Comparison of ENCODE assay signal across 24 mouse cellular contexts in genomic region chr12:84842706-84843105, GRCm38 (mm10). TPM values are rescaled to one million over a fixed set of nuclear protein-coding genes. Genes with fewer than 3 reads are reported as not detected.
DNase-seq lines count a peak whose midpoint lies in the region; ATAC-seq lines count a peak whose summit lies in the region.
"Had no signal": no experiment of that assay in that cellular context is flagged by ENCODE, and none has a peak within 500 bp of the region (broad histone marks: within the 10 kb centered on the region; RNA-seq: fewer than 3 reads in every experiment).

No protein-coding gene starts in this region.

- no peaks in the 10 kb centered on the region for H3K36me3 ChIP-seq in heart, embryonic 12.5 days
- no peaks in the 10 kb centered on the region for H3K36me3 ChIP-seq in embryonic facial prominence, embryonic 13.5 days
- H3K36me3 ChIP-seq in limb, embryonic 13.5 days: no peaks in the 10 kb centered on the region
- no peaks in the 10 kb centered on the region for H3K36me3 ChIP-seq in liver, embryonic 12.5 days
- H3K36me3 ChIP-seq: forebrain, embryonic 12.5 days; heart, embryonic 15.5 days; liver, embryonic 13.5 days; lung, embryonic 15.5 days had no signal

- no peaks in the 10 kb centered on the region for H3K9me3 ChIP-seq in heart, embryonic 12.5 days (replicated peaks)
- H3K9me3 ChIP-seq in embryonic facial prominence, embryonic 13.5 days: no peaks in the 10 kb centered on the region
- H3K9me3 ChIP-seq in limb, embryonic 13.5 days: no peaks in the 10 kb centered on the region
- no peaks in the 10 kb centered on the region for H3K9me3 ChIP-seq in liver, embryonic 12.5 days (replicated peaks)
- H3K9me3 ChIP-seq: forebrain, embryonic 12.5 days; heart, embryonic 15.5 days; liver, embryonic 13.5 days; lung, embryonic 15.5 days had no signal

- H3K4me2 ChIP-seq in heart, embryonic 12.5 days: no peak overlapping the region
- H3K4me2 ChIP-seq in embryonic facial prominence, embryonic 13.5 days: no peak overlapping the region
- no peak overlapping the region for H3K4me2 ChIP-seq in limb, embryonic 13.5 days (replicated peaks)
- H3K4me2 ChIP-seq in liver, embryonic 12.5 days: no peak overlapping the region
- H3K4me2 ChIP-seq: forebrain, embryonic 12.5 days; heart, embryonic 15.5 days; liver, embryonic 13.5 days; lung, embryonic 15.5 days had no signal

- no peak overlapping the region for H3K4me3 ChIP-seq in heart, embryonic 12.5 days
- H3K4me3 ChIP-seq in embryonic facial prominence, embryonic 13.5 days: no peak overlapping the region
- H3K4me3 ChIP-seq in limb, embryonic 13.5 days: no peak overlapping the region
- H3K4me3 ChIP-seq in liver, embryonic 12.5 days: no peak overlapping the region
- H3K4me3 ChIP-seq: forebrain, embryonic 12.5 days; heart, embryonic 15.5 days; left cerebral cortex, adult 2 months; liver, embryonic 13.5 days; lung, embryonic 15.5 days; myocyte had no signal

- 0 out of 2 replicates have a peak, but pooled peaks cover under 1% of the 10 kb centered on the region for H3K4me1 ChIP-seq in heart, embryonic 12.5 days (replicated peaks)
- peaks cover 68% of the 10 kb centered on the region for H3K4me1 ChIP-seq in embryonic facial prominence, embryonic 13.5 days
- peaks cover 69% of the 10 kb centered on the region for H3K4me1 ChIP-seq in limb, embryonic 13.5 days
- H3K4me1 ChIP-seq in liver, embryonic 12.5 days: peaks cover 22% of the 10 kb centered on the region
- H3K4me1 ChIP-seq: forebrain, embryonic 12.5 days; heart, embryonic 15.5 days had no signal

- H3K9ac ChIP-seq in heart, embryonic 12.5 days: 0 out of 2 replicates have a peak overlapping the region, but pooled peaks have one; percentile 8
- no peak overlapping the region for H3K9ac ChIP-seq in embryonic facial prominence, embryonic 13.5 days
- H3K9ac ChIP-seq in limb, embryonic 13.5 days: no peak overlapping the region
- no peak overlapping the region for H3K9ac ChIP-seq in liver, embryonic 12.5 days
- H3K9ac ChIP-seq: forebrain, embryonic 12.5 days; heart, embryonic 15.5 days; liver, embryonic 13.5 days; lung, embryonic 15.5 days had no signal

- intact Hi-C loops in heart, postnatal 10 days (cut with DNase I): no loop called here
- intact Hi-C loops in left cerebral cortex, postnatal 36 days (cut with DNase I): no loop called here

- WGBS in heart, embryonic 12.5 days: 59% methylated on average over 6 of the region's 6 CpGs
- WGBS in embryonic facial prominence, embryonic 13.5 days: 56% methylated on average over 6 of the region's 6 CpGs
- 13% methylated on average over 6 of the region's 6 CpGs for WGBS in limb, embryonic 13.5 days
- WGBS in liver, embryonic 12.5 days (ENCODE audit: insufficient replicate concordance): 78% methylated on average over 6 of the region's 6 CpGs

- no peak for DNase-seq in heart, postnatal 10 days
- DNase-seq in cerebellum, adult 9-10 months: peak; percentile 69
- DNase-seq in left cerebral cortex, postnatal 36 days (ENCODE audit: low spot score in 2 of 2): no peak
- DNase-seq in MN1 (ENCODE audit: low spot score): no peak
- DNase-seq: adrenal gland, postnatal 14 days; heart, adult 11 months; kidney, postnatal 14 days; liver, embryonic 13.5 days; midbrain, embryonic 14.5 days; retina, postnatal 1 day; right cerebral cortex, postnatal 4 days; thymus, postnatal 36 days had no signal

- H3K27me3 ChIP-seq in heart, embryonic 12.5 days (replicated peaks): peaks cover 14% of the 10 kb centered on the region; the same call in 1 of the 2 replicates
- no peaks in the 10 kb centered on the region for H3K27me3 ChIP-seq in embryonic facial prominence, embryonic 13.5 days
- H3K27me3 ChIP-seq in limb, embryonic 13.5 days: peaks cover 19% of the 10 kb centered on the region
- H3K27me3 ChIP-seq in liver, embryonic 12.5 days (replicated peaks): peaks cover 26% of the 10 kb centered on the region
- H3K27me3 ChIP-seq: forebrain, embryonic 12.5 days; lung, embryonic 15.5 days; Patski had no signal

- no peak overlapping the region for H3K27ac ChIP-seq in heart, embryonic 12.5 days (ENCODE audit: poor library complexity, severe bottlenecking)
- peak overlapping the region; percentile 64 for H3K27ac ChIP-seq in embryonic facial prominence, embryonic 13.5 days
- peak overlapping the region; percentile 75 for H3K27ac ChIP-seq in limb, embryonic 13.5 days
- no peak overlapping the region for H3K27ac ChIP-seq in liver, embryonic 12.5 days
- H3K27ac ChIP-seq: forebrain, embryonic 12.5 days; heart, embryonic 15.5 days; left cerebral cortex, adult 2 months; liver, embryonic 13.5 days; lung, embryonic 15.5 days had no signal

- ATAC-seq in heart, embryonic 12.5 days (ENCODE audit: insufficient number of reproducible peaks, low FRiP score): no peak
- ATAC-seq in embryonic facial prominence, embryonic 13.5 days (ENCODE audit: insufficient number of reproducible peaks, insufficient read depth, low FRiP score, low TSS enrichment, low read depth): no peak
- ATAC-seq in limb, embryonic 13.5 days (ENCODE audit: low FRiP score, low read depth): peak; percentile 59
- ATAC-seq in liver, embryonic 12.5 days: no peak
- ATAC-seq: activated CD4-positive, CD25-positive, alpha-beta regulatory T cell, adult 4 months; intestine, embryonic 16.5 days; Patski had no signal

RNA-seq across cellular contexts. Expression of gene Ltbp2, which starts 33.6 kb away (rescaled TPM):
- polyA plus RNA-seq in heart, embryonic 12.5 days (2016; fragmentation: Nextera tagmentation; extraction: Ambion mirVana): 0.50 and 0.68 TPM in 2 replicates
- total RNA-seq in heart, postnatal 10 days (2021): 1 to 10 TPM; 5.6 to 6.1 TPM
- 1.7 and 4.4 TPM in 2 replicates for polyA plus RNA-seq in embryonic facial prominence, embryonic 13.5 days (2015; fragmentation: Nextera tagmentation; extraction: Ambion mirVana)
- 1.0 and 2.7 TPM in 2 replicates for polyA plus RNA-seq in limb, embryonic 13.5 days (2015; fragmentation: Nextera tagmentation; extraction: Ambion mirVana)
- polyA plus RNA-seq in liver, embryonic 12.5 days (2016; fragmentation: Nextera tagmentation; extraction: Ambion mirVana): 0.39 and 0.42 TPM in 2 replicates
- total RNA-seq in left cerebral cortex, postnatal 36 days (2021): under 1 TPM; 0.41 to 0.52 TPM
- polyA plus RNA-seq: activated CD4-positive, CD25-positive, alpha-beta regulatory T cell, adult 4 months had no signal

Comparison
In these comparisons a context has a peak if more than half of its experiments do, and no peak if none do; other contexts are left out.
1. H3K27ac ChIP-seq: peak in embryonic facial prominence, embryonic 13.5 days (single experiment) and limb, embryonic 13.5 days (single experiment); none in heart, embryonic 12.5 days (single experiment) and liver, embryonic 12.5 days (single experiment).